Mouse (Mus musculus) lung, adult 2 months (tissue): Measurements from ENCODE around the gene Eral1.

ENCODE experiments used
- CTCF ChIP-seq: fragments of 200-500 bp; IDR thresholded peaks from 2 replicates; pipeline ENCODE4 v1.5.1; 2011; ENCODE audit warnings: mild to moderate bottlenecking, low read length, control low read depth; ENCODE audit not compliant: insufficient read depth
- POLR2A ChIP-seq: fragments of 200-500 bp; IDR thresholded peaks from 2 replicates; pipeline ENCODE4 v1.6.1; 2011; ENCODE audit warnings: low read depth, mild to moderate bottlenecking, control low read depth, low read length, borderline replicate concordance; ENCODE audit errors: extremely low read depth

- no peak for TF ChIP-seq CTCF
- no peak for TF ChIP-seq POLR2A
Observed at GRCm38 (mm10) chr11:78095144-78095516, 14.9 kb upstream of the Eral1 start.
